Mouse (Mus musculus) embryo, embryonic 9.5 days (tissue): ENCODE measurements around the gene Ankrd11.
A peak's percentile ranks its signal among the peaks of the same experiment; 100 is the strongest.
"Not testable (repeated sequence)": the region's sequence is repeated elsewhere in the genome, so short reads cannot be mapped to it uniquely, and the experiment has no call there.

Experiments used
- DNase-seq: peaks from one replicate; pipeline ENCODE4 v3.0.0-alpha.2; 2017; ENCODE audit errors: extremely low spot score

Gene Ankrd11

GRCm38 (mm10) chr8:123040110-123040650 lies 1.9 kb downstream of the Ankrd11 start:
- DNase-seq = peak; percentile 51

- DNase-seq = no peak
These were observed 2.5 kb downstream of the Ankrd11 start for GRCm38 (mm10) chr8:123039376-123040109.

- no peak for DNase-seq
These were observed 3.7 kb downstream of the Ankrd11 start for GRCm38 (mm10) chr8:123038351-123038750.

- DNase-seq = no peak
These were observed 4.6 kb downstream of the Ankrd11 start for GRCm38 (mm10) chr8:123037487-123037886.

- no peak for DNase-seq
These were observed 5.1 kb downstream of the Ankrd11 start for GRCm38 (mm10) chr8:123036956-123037355.

GRCm38 (mm10) chr8:123034171-123034570 lies 7.9 kb downstream of the Ankrd11 start:
- no peak for DNase-seq

- DNase-seq = no peak
These were observed 8.6 kb downstream of the Ankrd11 start for GRCm38 (mm10) chr8:123033431-123033830.

- DNase-seq = no peak
These were observed 9.3 kb downstream of the Ankrd11 start for GRCm38 (mm10) chr8:123032730-123033129.

- DNase-seq = no peak
These were observed 10.6 kb downstream of the Ankrd11 start for GRCm38 (mm10) chr8:123031321-123031978.

GRCm38 (mm10) chr8:123030091-123030490 lies 12.0 kb downstream of the Ankrd11 start:
- not testable (repeated sequence) for DNase-seq

- no peak for DNase-seq
These were observed 14.3 kb downstream of the Ankrd11 start for GRCm38 (mm10) chr8:123027786-123028185.

- no peak for DNase-seq
These were observed 16.1 kb downstream of the Ankrd11 start for GRCm38 (mm10) chr8:123025951-123026351.

GRCm38 (mm10) chr8:123024226-123024625 lies 17.9 kb downstream of the Ankrd11 start:
- DNase-seq = no peak

GRCm38 (mm10) chr8:123022727-123023126 lies 19.4 kb downstream of the Ankrd11 start:
- DNase-seq = no peak

GRCm38 (mm10) chr8:123021259-123021658 lies 20.8 kb downstream of the Ankrd11 start:
- DNase-seq = no peak

GRCm38 (mm10) chr8:123020859-123021258 lies 21.2 kb downstream of the Ankrd11 start:
- DNase-seq = no peak

GRCm38 (mm10) chr8:123020084-123020483 lies 22.0 kb downstream of the Ankrd11 start:
- no peak for DNase-seq

- no peak for DNase-seq
These were observed 23.5 kb downstream of the Ankrd11 start for GRCm38 (mm10) chr8:123018484-123019164.

- DNase-seq = no peak
These were observed 24.9 kb downstream of the Ankrd11 start for GRCm38 (mm10) chr8:123017143-123017542.

GRCm38 (mm10) chr8:123015074-123015473 lies 27.0 kb downstream of the Ankrd11 start:
- DNase-seq = no peak

- DNase-seq = no peak
These were observed 27.6 kb downstream of the Ankrd11 start for GRCm38 (mm10) chr8:123014429-123014828.

- no peak for DNase-seq
These were observed 30.8 kb downstream of the Ankrd11 start for GRCm38 (mm10) chr8:123011321-123011720.
